Mouse (Mus musculus) hindbrain, embryonic 10.5 days (tissue): ENCODE measurements at regions not wholly inside any gene's neighbourhood (a gene's known extent, or its start where the extent isn't known, plus 50 kb on each side); places are given as distances from the start of the nearest gene placed in this dataset.

Experiments
- DNase-seq: peaks from one replicate; pipeline ENCODE4 v3.0.0-alpha.2; 2017; ENCODE audit warnings: low spot score
- H3K27ac ChIP-seq: fragments of 300-500 bp; sonication (generic); 2 replicates; pipeline ENCODE4 v1.5.1; 2016; ENCODE audit warnings: mild to moderate bottlenecking, moderate library complexity
- H3K27me3 ChIP-seq: fragments of 300-500 bp; sonication (generic); 2 replicates; pipeline ENCODE4 v1.6.1; 2016; ENCODE audit warnings: mild to moderate bottlenecking; ENCODE audit not compliant: poor library complexity, insufficient read depth, severe bottlenecking
- H3K36me3 ChIP-seq: fragments of 300-500 bp; sonication (generic); 2 replicates; pipeline ENCODE4 v1.6.1; 2016; ENCODE audit warnings: mild to moderate bottlenecking, moderate library complexity
- H3K4me1 ChIP-seq: fragments of 300-500 bp; sonication (generic); replicated peaks from 2 replicates; pipeline ENCODE4 v1.6.1; 2016; ENCODE audit warnings: mild to moderate bottlenecking
- H3K4me3 ChIP-seq: fragments of 300-500 bp; sonication (generic); 2 replicates; pipeline ENCODE4 v1.5.1; 2016; ENCODE audit warnings: mild to moderate bottlenecking, moderate library complexity
- H3K9me3 ChIP-seq: fragments of 300-500 bp; sonication (generic); 2 replicates; pipeline ENCODE4 v1.6.1; 2016; ENCODE audit warnings: mild to moderate bottlenecking, moderate library complexity
- WGBS: fragments of 180-500 bp; shearing (Covaris S2); methylation state at CpG from one replicate; pipeline ENCODE4 v1.1.7; 2016; 5-methylcytosine and 5-hydroxymethylcytosine counted together

DNA sequence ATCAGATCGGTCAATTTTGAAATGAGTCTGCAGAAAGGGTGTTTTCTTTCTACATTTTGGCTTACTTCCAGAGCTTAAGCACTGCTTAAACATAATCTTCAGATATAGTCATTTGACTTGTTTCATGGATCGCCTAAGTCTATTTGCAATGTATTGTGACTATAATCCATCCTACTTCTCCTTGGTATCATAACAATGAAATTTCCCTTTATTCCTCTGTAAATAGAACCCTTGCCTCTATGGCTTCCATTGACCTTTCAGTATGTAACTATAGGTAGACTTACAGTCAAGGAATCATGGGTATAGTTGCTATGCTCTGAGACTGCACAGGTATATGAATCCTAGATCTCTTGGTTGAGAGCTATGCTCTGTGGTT is 509.0 kb upstream of the Cited2 start:
- no peaks in the 10 kb centered on the region for H3K9me3 ChIP-seq
- no peak overlapping the region for H3K27ac ChIP-seq
- H3K36me3 ChIP-seq: no peaks in the 10 kb centered on the region
- H3K27me3 ChIP-seq: no peaks in the 10 kb centered on the region
- DNase-seq: no peak
- no peak overlapping the region for H3K4me3 ChIP-seq
- H3K4me1 ChIP-seq: peaks cover 20% of the 10 kb centered on the region
- WGBS: 89% methylated on average over 2 of the region's 2 CpGs

DNA sequence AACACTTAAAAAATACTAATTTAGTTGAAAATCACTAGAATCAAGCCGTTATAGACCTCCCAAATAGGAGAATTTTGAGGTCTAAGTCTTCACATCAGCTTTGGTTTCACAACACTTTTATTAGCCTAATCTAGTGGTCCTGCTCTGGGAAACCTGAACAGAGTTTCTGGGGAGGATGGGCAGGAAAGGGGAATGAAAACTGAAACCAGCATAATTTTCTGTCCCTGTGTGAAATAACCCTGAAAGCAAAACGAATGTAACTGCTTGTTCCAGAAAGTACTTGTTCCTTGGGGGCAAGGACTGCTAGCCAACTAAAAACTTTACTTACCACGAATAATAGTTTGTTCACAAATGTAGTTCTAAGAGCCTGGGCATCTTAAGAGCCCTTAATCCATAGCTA is 508.0 kb upstream of the Cited2 start:
- 77% methylated on average over 3 of the region's 3 CpGs for WGBS
- no peak for DNase-seq
- H3K4me3 ChIP-seq: no peak overlapping the region
- no peaks in the 10 kb centered on the region for H3K27me3 ChIP-seq
- no peaks in the 10 kb centered on the region for H3K9me3 ChIP-seq
- no peaks in the 10 kb centered on the region for H3K36me3 ChIP-seq
- peaks cover 20% of the 10 kb centered on the region for H3K4me1 ChIP-seq
- no peak overlapping the region; the same call in 1 of the 2 replicates for H3K27ac ChIP-seq

DNA sequence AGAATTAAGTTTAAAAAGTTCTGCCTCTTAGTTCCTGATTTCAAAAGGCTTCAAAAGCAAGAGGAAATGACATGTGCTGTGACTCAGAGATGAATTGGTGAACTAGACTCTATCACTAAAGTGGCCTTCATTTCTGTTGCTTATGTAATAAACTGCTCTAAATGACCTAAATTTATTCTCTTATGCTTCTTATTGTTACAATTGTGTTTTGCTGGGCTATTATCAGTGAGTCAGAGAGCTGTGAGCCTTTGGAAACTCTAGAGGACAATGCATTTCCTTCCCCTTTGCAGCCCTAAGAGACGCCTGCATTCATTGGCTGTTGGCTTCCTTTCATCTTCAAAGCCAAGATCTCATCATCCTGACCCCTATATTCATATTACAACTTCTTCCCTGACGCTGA is 501.5 kb upstream of the Cited2 start:
- no peak overlapping the region for H3K4me3 ChIP-seq
- no peaks in the 10 kb centered on the region for H3K27me3 ChIP-seq
- H3K36me3 ChIP-seq: no peaks in the 10 kb centered on the region
- 48% methylated on average over 2 of the region's 2 CpGs for WGBS
- no peak for DNase-seq
- H3K4me1 ChIP-seq: 0 out of 2 replicates have a peak, but pooled peaks cover 5% of the 10 kb centered on the region
- no peak overlapping the region for H3K27ac ChIP-seq
- H3K9me3 ChIP-seq: no peaks in the 10 kb centered on the region

DNA sequence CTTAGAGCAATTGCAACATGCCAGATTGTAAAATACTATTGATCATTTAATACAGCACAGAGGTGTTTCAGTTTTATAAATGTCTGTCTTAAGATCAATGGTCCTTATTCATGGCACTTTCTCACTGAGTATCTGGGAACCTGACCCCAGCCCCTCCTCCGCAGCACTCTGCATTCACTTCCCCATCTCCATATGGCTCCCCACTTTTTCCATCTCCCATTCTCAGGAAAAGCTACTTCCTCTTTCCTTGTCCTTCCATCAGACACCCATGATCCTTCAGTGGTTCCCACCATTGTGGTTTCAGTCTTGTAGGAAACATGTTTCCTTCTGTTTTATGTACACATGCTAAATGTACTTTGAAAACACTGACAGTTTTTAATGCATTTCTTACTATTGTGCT is 497.3 kb upstream of the Cited2 start:
- Histone ChIP-seq H3K36me3 (no peaks in the 10 kb centered on the region), H3K27me3 (no peaks in the 10 kb centered on the region), H3K4me1 (peaks cover 23% of the 10 kb centered on the region), H3K27ac (no peak overlapping the region), H3K4me3 (no peak overlapping the region), H3K9me3 (no peaks in the 10 kb centered on the region)
- DNase-seq: no peak
- WGBS: 97% methylated on average over 1 of the region's 1 CpGs

DNA sequence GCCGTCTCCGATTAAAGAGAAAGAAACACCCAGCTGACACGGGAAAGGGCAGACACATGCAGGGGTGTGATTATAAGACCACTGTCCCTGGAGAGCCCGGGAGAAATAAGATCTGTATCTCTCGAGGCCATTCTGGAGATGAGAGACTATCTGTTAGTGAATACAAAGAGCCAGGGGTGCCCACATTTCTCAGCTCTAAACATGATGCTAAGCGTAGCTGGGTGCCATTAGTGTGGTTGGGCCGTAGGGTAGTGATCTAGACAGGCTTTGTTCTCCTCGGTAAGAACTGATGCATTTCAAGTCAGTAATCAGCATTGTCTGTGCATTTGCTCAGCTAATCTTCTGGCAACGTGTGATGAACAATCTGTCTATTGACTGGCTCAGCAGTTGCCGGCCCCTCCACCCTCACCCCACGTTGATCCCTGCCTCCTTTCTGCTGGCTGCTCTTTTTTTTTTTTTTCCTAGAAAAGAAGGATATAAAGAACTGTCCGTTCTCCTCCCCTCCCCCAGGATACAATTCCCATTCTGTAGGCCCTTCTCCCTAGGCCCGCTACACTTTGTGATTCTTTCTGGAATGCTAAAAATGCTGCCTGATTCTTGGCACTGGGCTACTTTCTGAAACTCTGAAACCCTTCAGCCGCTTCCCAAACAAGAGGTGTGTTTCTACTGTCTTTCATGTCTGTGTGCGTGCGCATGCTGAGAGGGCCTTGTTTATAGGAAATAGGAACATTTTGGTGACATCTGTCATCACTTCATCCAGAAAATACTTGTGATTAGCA is 492.8 kb upstream of the Cited2 start:
- H3K27ac ChIP-seq: peak overlapping the region; percentile 92
- no peaks in the 10 kb centered on the region for H3K9me3 ChIP-seq
- peaks cover 43% of the 10 kb centered on the region for H3K4me1 ChIP-seq
- H3K27me3 ChIP-seq: no peaks in the 10 kb centered on the region
- peak overlapping the region; percentile 34 for H3K4me3 ChIP-seq
- 2% methylated on average over 16 of the region's 16 CpGs for WGBS
- no peaks in the 10 kb centered on the region for H3K36me3 ChIP-seq
- DNase-seq: peak; percentile 81

DNA sequence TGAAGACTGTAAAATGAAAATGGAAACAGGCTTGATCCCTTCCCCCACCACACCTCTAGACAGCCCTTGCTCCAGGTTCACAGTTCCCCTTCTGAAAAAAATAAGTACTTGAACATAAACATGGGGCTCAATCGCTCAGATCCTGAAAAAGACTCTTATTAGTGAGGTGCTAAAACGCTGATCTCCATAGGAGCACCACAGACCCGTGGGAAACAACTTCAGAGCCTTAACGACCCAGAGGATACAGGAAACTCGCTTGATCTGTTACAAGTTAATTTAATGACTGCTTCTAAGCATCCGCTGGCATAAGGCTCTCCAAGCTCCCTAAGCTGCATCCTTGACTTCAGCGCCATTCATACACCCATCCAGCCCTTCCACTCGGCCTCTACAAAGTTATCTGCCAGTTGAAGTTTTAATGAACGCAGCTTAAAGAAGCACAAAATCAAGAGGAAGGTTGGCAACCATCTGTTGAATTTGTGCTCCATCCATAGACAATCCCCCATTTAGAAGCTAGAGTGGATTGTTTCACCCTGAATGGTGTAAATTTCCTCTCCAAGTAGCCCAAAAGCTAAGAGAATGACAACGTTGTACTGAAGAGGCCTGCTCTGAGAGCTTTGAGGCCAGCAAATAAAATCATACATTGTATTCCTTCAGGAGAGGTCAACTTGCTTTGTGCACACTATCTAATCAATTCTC is 486.9 kb upstream of the Cited2 start:
- Histone ChIP-seq H3K9me3 (no peaks in the 10 kb centered on the region), H3K36me3 (no peaks in the 10 kb centered on the region), H3K27ac (peak overlapping the region; percentile 89), H3K27me3 (no peaks in the 10 kb centered on the region), H3K4me1 (peaks cover 70% of the 10 kb centered on the region), H3K4me3 (no peak overlapping the region)
- 26% methylated on average over 10 of the region's 10 CpGs for WGBS
- peak; percentile 37 for DNase-seq

DNA sequence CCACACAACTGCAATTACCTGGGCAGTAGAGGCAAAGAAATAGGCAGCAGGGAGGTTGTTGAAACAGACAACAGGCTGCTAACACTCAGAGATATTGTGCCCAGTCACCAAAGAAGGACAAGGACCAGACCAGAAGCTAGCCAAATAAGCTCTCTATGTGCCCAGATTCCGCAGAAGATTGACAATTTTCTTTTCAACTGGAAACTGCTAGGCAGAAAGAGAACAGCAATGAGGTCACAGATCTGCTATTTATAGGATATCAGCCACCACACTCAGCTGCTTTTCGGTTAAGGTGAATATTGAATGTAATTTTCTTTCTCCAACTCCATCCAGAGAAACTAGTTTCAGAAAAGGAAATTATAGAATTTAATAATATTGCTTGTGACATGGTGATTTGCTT is 486.3 kb upstream of the Cited2 start:
- Histone ChIP-seq H3K4me3 (no peak overlapping the region), H3K4me1 (peaks cover 64% of the 10 kb centered on the region), H3K27ac (peak overlapping the region; percentile 89), H3K36me3 (no peaks in the 10 kb centered on the region), H3K27me3 (no peaks in the 10 kb centered on the region), H3K9me3 (no peaks in the 10 kb centered on the region)
- WGBS: 51% methylated on average over 2 of the region's 2 CpGs
- no peak for DNase-seq

DNA sequence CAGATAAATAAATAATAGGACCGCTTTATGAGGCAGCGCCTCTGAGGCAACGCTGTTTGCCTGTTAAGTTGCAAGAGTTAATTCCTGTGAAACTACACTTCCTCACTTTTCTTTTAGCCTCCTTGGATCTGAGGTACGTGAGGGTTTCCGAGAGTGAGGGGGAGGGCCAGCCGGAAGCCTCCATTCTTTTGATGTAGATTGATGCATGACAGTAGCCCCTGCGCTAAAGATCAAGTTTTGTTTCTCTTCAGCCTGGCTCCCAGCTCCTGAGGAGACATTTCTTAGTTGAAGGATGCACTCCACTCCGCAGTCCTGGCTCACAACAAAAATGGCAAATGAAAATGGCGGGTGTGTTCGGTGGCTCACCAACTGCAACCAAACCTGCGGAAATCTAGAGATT is 485.6 kb upstream of the Cited2 start:
- Histone ChIP-seq H3K27ac (peak overlapping the region; percentile 89), H3K4me3 (no peak overlapping the region), H3K36me3 (no peaks in the 10 kb centered on the region), H3K27me3 (no peaks in the 10 kb centered on the region), H3K9me3 (no peaks in the 10 kb centered on the region), H3K4me1 (peaks cover 60% of the 10 kb centered on the region)
- peak; percentile 28 for DNase-seq
- WGBS: 21% methylated on average over 11 of the region's 11 CpGs

DNA sequence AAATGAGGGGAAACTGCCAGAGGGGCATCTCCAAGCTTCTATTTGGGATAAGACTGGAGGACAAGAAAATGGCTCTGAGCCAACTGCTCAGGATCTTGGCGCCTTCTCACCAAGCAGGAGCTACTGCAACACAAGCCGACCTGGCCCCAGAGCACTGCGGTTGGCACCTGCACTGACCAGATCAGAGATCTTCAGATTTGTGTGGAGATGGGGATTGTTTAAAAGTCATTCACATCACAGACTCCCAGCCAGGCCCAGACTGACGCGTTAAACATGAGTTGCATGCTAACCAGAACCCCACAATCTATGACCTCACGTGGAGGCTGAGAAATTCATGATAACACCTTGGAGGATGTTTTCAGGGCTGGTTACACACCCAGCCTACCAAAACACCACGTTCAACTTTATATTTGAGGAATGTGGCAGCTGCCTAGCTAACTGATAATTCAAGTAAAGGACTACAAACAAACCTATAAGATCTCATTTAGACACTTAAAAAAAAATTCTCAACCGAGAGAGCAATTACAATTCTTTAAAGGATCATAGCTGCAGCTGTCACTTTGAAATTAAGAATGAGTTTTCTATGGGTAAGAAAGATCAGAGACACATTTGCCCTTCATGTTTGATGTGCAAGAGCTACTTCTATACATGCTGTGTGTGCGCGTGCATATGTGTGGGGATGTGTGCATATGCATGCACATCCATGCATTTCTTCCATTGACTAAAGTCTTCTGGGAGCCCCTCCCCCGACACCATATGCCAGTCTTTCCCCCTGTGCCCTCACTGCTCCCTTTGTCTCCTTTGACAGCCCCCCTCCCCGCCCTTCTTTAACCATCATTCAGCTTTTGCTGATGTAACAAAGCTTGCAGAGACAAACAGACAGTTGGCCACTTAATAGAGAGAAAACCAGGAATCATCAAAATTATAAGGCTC is 484.8 kb upstream of the Cited2 start:
- peak overlapping the region; percentile 89 for H3K27ac ChIP-seq
- H3K4me1 ChIP-seq: peaks cover 60% of the 10 kb centered on the region
- no peaks in the 10 kb centered on the region for H3K36me3 ChIP-seq
- peak; percentile 74 for DNase-seq
- H3K4me3 ChIP-seq: no peak overlapping the region
- H3K9me3 ChIP-seq: no peaks in the 10 kb centered on the region
- 49% methylated on average over 12 of the region's 12 CpGs for WGBS
- H3K27me3 ChIP-seq: no peaks in the 10 kb centered on the region

DNA sequence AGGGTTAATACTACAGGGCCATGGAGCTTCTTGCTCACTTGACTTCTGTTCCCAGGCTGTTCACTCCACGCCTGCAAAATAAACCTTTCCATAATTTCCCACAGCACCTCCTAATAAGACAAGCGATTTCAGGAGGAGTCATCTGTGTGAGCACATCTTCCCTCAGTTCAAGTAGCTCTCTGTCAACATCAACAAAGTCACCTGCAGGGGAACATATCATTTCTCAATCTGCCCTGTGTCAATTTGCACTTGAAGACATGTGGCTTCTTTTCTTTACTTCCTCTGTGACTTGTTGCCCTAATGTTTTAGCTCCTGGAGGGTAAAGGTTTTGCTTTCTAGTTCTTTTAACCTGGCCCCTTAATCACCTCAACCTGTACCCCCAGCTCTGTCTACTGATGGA is 474.7 kb upstream of the Cited2 start:
- Histone ChIP-seq H3K36me3 (no peaks in the 10 kb centered on the region), H3K27ac (no peak overlapping the region), H3K4me1 (no peaks in the 10 kb centered on the region; the same call in 1 of the 2 replicates), H3K9me3 (no peaks in the 10 kb centered on the region), H3K4me3 (no peak overlapping the region), H3K27me3 (no peaks in the 10 kb centered on the region)
- 61% methylated on average over 2 of the region's 2 CpGs for WGBS
- no peak for DNase-seq

DNA sequence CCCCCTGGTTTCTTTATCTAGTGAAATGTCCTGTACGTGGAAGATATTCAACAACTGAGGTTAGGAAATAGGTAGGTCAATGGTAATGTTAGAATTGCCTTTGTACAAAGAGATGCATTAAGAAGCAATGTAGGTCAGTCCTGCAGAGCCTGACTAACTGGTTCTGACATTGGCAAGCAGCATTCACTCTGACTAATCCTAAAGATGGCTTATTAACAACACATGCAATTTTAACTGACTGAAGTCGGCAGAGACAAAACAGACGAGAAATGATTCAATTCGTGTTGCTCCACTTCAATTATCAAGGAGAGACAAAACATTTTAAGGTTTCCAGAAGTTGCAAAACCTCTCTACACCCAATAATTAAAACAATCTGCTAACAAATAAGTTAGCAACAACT is 470.0 kb upstream of the Cited2 start:
- no peaks in the 10 kb centered on the region for H3K36me3 ChIP-seq
- WGBS: 64% methylated on average over 4 of the region's 4 CpGs
- DNase-seq: no peak
- H3K27me3 ChIP-seq: no peaks in the 10 kb centered on the region
- peaks cover 6% of the 10 kb centered on the region; the same call in 1 of the 2 replicates for H3K4me1 ChIP-seq
- H3K4me3 ChIP-seq: no peak overlapping the region
- H3K9me3 ChIP-seq: no peaks in the 10 kb centered on the region
- H3K27ac ChIP-seq: no peak overlapping the region

DNA sequence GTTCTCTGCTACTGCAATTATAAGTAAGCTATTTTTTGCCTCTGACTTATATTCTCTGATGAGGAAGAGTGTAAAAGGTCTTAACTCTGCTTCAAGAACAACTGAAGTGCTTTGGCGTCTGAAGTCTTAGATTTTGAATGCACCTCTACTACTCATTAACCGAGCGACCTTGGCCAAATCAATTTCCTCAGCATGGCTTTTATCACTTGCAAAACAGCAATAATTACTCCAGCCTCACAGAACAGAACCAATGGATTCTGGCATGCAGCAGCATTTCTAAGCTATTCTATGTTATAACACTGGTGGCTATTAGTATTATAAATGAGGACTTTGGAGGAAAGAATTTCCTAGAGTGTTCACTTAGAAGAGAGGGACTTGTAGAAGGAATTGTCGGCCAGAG is 462.9 kb upstream of the Cited2 start:
- Histone ChIP-seq H3K4me1 (peaks cover 2% of the 10 kb centered on the region; the same call in 1 of the 2 replicates), H3K27me3 (no peaks in the 10 kb centered on the region), H3K4me3 (no peak overlapping the region), H3K9me3 (peaks cover 7% of the 10 kb centered on the region; the same call in 1 of the 2 replicates), H3K27ac (no peak overlapping the region), H3K36me3 (0 out of 2 replicates have a peak, but pooled peaks cover 4% of the 10 kb centered on the region)
- WGBS: 85% methylated on average over 4 of the region's 4 CpGs
- DNase-seq: no peak
